Mouse (Mus musculus) limb, embryonic 14.5 days (tissue): ENCODE measurements around the gene Dnali1. TPM values are rescaled to one million over a fixed set of nuclear protein-coding genes. Genes with fewer than 3 reads are reported as not detected.

Experiments used
- ATAC-seq: fragments of 200-750 bp; cut with Nextera tagmentation; 2 replicates; pipeline ENCODE4 v1.8.0; 2017; ENCODE audit warnings: low read depth, moderate number of reproducible peaks, moderate TSS enrichment; ENCODE audit not compliant: low FRiP score
- DNase-seq: peaks from one replicate; pipeline ENCODE4 v3.0.0-alpha.2; 2015; ENCODE audit warnings: low spot score
- H3K27ac ChIP-seq: fragments of 300-500 bp; sonication (generic); replicated peaks from 2 replicates; pipeline ENCODE4 v1.5.1; 2014; ENCODE audit warnings: low read depth, mild to moderate bottlenecking, low read length, moderate library complexity, mixed read lengths
- H3K27me3 ChIP-seq: fragments of 300-500 bp; sonication (generic); 2 replicates; pipeline ENCODE4 v1.6.1; 2014; ENCODE audit warnings: low read length, mixed read lengths; ENCODE audit not compliant: control insufficient read depth, insufficient read depth
- H3K36me3 ChIP-seq: fragments of 300-500 bp; sonication (generic); 2 replicates; pipeline ENCODE4 v1.6.1; 2014; ENCODE audit warnings: mild to moderate bottlenecking, low read length, moderate library complexity, mixed read lengths; ENCODE audit not compliant: control insufficient read depth, insufficient read depth
- H3K4me1 ChIP-seq: fragments of 300-500 bp; sonication (generic); 2 replicates; pipeline ENCODE4 v1.6.1; 2014; ENCODE audit warnings: antibody characterized with exemption, low read length, mixed read lengths; ENCODE audit not compliant: control insufficient read depth, insufficient read depth
- H3K4me2 ChIP-seq: fragments of 300-500 bp; sonication (generic); replicated peaks from 2 replicates; pipeline ENCODE4 v1.6.1; 2014; ENCODE audit warnings: low read depth, mild to moderate bottlenecking, low read length, moderate library complexity; ENCODE audit not compliant: severe bottlenecking
- H3K4me3 ChIP-seq: fragments of 300-500 bp; sonication (generic); replicated peaks from 2 replicates; pipeline ENCODE4 v1.5.1; 2014; ENCODE audit warnings: low read length
- H3K9ac ChIP-seq: fragments of 300-500 bp; sonication (generic); 2 replicates; pipeline ENCODE4 v1.6.1; 2014; ENCODE audit warnings: mild to moderate bottlenecking, low read depth, low read length, moderate library complexity; ENCODE audit not compliant: severe bottlenecking
- H3K9me3 ChIP-seq: fragments of 300-500 bp; sonication (generic); 2 replicates; pipeline ENCODE4 v1.6.1; 2016; ENCODE audit warnings: low read length; ENCODE audit not compliant: control insufficient read depth
- POLR2A ChIP-seq: fragments of 200-500 bp; IDR thresholded peaks from 2 replicates; pipeline ENCODE4 v1.8.0; 2012; ENCODE audit warnings: inconsistent platforms, mild to moderate bottlenecking, moderate library complexity, borderline replicate concordance; ENCODE audit not compliant: insufficient read depth, insufficient read length; ENCODE audit errors: extremely low read depth
- WGBS: fragments of 180-500 bp; shearing (Covaris S2); extraction: QIAGEN DNeasy Blood & Tissue Kit; methylation state at CpG from one replicate; pipeline ENCODE4 v1.1.7; 2014; 5-methylcytosine and 5-hydroxymethylcytosine counted together
- polyA plus RNA-seq, 2 experiments: library from polyadenylated mRNA; depleted of rRNA in 1 of 2; stranded (reverse) in 1 of 2; unstranded in 1 of 2; fragments of >200 nt; fragmentation: Nextera tagmentation in 1 of 2; extraction: Ambion mirVana in 1 of 2; gene quantifications; 2 replicates each; pipeline versions ENCODE4 v1.2.1 to v1.2.3; 2012 to 2014

Dnali1 gene
- polyA plus RNA-seq, 2 experiments: 0.06 to 0.11 TPM

- WGBS: 84% methylated on average over 10 of the region's 10 CpGs
- Histone ChIP-seq H3K4me2 (no peak within 1 kb of the TSS), H3K27ac (no peak within 1 kb of the TSS), H3K27me3 (0 out of 2 replicates have a peak, but pooled peaks cover 4% of the 10 kb centered on the region), H3K4me3 (no peak within 1 kb of the TSS), H3K4me1 (no peaks in the 10 kb centered on the region), H3K9me3 (no peaks in the 10 kb centered on the region), H3K9ac (no peak within 1 kb of the TSS), H3K36me3 (no peaks in the 10 kb centered on the region)
- ATAC-seq: no peak
- DNase-seq: no peak
- no peak for TF ChIP-seq POLR2A
Observed at GRCm38 (mm10) chr4:125015806-125016635, 49.5 kb downstream of the Dnali1 start, which contains the start of gene Gnl2. Gene Gnl2, plus strand, starts transcription at chr4:125016585.

GRCm38 (mm10) chr4:125008712-125009111 is 56.8 kb downstream of the Dnali1 start:
- H3K4me2 ChIP-seq: no peak overlapping the region
- H3K9ac ChIP-seq: no peak overlapping the region
- no peaks in the 10 kb centered on the region for H3K4me1 ChIP-seq
- H3K9me3 ChIP-seq: no peaks in the 10 kb centered on the region
- H3K27me3 ChIP-seq: peaks cover 33% of the 10 kb centered on the region
- H3K36me3 ChIP-seq: no peaks in the 10 kb centered on the region
- TF ChIP-seq POLR2A: no peak
- ATAC-seq (no peak), DNase-seq (no peak)
- WGBS: 47% methylated on average over 8 of the region's 8 CpGs
- no peak overlapping the region for H3K4me3 ChIP-seq
- H3K27ac ChIP-seq: no peak overlapping the region

- Histone ChIP-seq H3K36me3 (no peaks in the 10 kb centered on the region), H3K4me1 (no peaks in the 10 kb centered on the region), H3K9me3 (no peaks in the 10 kb centered on the region), H3K27ac (no peak overlapping the region), H3K27me3 (peaks cover 33% of the 10 kb centered on the region), H3K9ac (no peak overlapping the region), H3K4me2 (no peak overlapping the region), H3K4me3 (no peak overlapping the region)
- ATAC-seq (no peak), DNase-seq (no peak)
- TF ChIP-seq POLR2A: no peak
- 77% methylated on average over 6 of the region's 6 CpGs for WGBS
Observed at GRCm38 (mm10) chr4:125008220-125008619, 57.3 kb downstream of the Dnali1 start.

GRCm38 (mm10) chr4:125007460-125007859 is 58.0 kb downstream of the Dnali1 start:
- no peaks in the 10 kb centered on the region for H3K36me3 ChIP-seq
- no peak overlapping the region for H3K9ac ChIP-seq
- 43% methylated on average over 15 of the region's 15 CpGs for WGBS
- no peaks in the 10 kb centered on the region for H3K4me1 ChIP-seq
- ATAC-seq: no peak
- no peak overlapping the region for H3K4me2 ChIP-seq
- H3K4me3 ChIP-seq: no peak overlapping the region
- H3K27ac ChIP-seq: no peak overlapping the region
- DNase-seq: no peak
- TF ChIP-seq POLR2A: no peak
- no peaks in the 10 kb centered on the region for H3K9me3 ChIP-seq
- peaks cover 33% of the 10 kb centered on the region for H3K27me3 ChIP-seq

Other genes with a start within 250 kb of the Dnali1 start
- 54.6 and 64.5 TPM in 2 replicates for gene Yrdc, start 215.0 kb downstream of the Dnali1 start, polyA plus RNA-seq (2012; rRNA removed)
- 48.6 and 50.6 TPM in 2 replicates for gene Yrdc, start 215.0 kb downstream of the Dnali1 start, polyA plus RNA-seq (2014; fragmentation: Nextera tagmentation; extraction: Ambion mirVana)
- 63.4 and 71.8 TPM in 2 replicates for gene 1110065P20Rik, start 214.5 kb downstream of the Dnali1 start, polyA plus RNA-seq (2012; rRNA removed)
- gene 1110065P20Rik, start 214.5 kb downstream of the Dnali1 start, polyA plus RNA-seq (2014; fragmentation: Nextera tagmentation; extraction: Ambion mirVana): 67.5 and 70.5 TPM in 2 replicates
- 2.7 and 3.6 TPM in 2 replicates for gene Maneal, start 203.5 kb downstream of the Dnali1 start, polyA plus RNA-seq (2012; rRNA removed)
- gene Maneal, start 203.5 kb downstream of the Dnali1 start, polyA plus RNA-seq (2014; fragmentation: Nextera tagmentation; extraction: Ambion mirVana): 1.0 and 1.6 TPM in 2 replicates
- 0.21 and 0.24 TPM in 2 replicates for gene Epha10, start 184.8 kb downstream of the Dnali1 start, polyA plus RNA-seq (2012; rRNA removed)
- not detected in 2 replicates for gene Epha10, start 184.8 kb downstream of the Dnali1 start, polyA plus RNA-seq (2014; fragmentation: Nextera tagmentation; extraction: Ambion mirVana)
- gene 9930104L06Rik, start 128.7 kb downstream of the Dnali1 start, polyA plus RNA-seq (2012; rRNA removed): 25.8 and 28.3 TPM in 2 replicates
- 3.2 and 4.7 TPM in 2 replicates for gene 9930104L06Rik, start 128.7 kb downstream of the Dnali1 start, polyA plus RNA-seq (2014; fragmentation: Nextera tagmentation; extraction: Ambion mirVana)
- gene Cdca8, start 126.4 kb downstream of the Dnali1 start, polyA plus RNA-seq (2012; rRNA removed): 60.1 and 70.0 TPM in 2 replicates
- 88.9 and 90.1 TPM in 2 replicates for gene Cdca8, start 126.4 kb downstream of the Dnali1 start, polyA plus RNA-seq (2014; fragmentation: Nextera tagmentation; extraction: Ambion mirVana)
- 7.8 and 8.8 TPM in 2 replicates for gene Rspo1, start 79.3 kb downstream of the Dnali1 start, polyA plus RNA-seq (2012; rRNA removed)
- gene Rspo1, start 79.3 kb downstream of the Dnali1 start, polyA plus RNA-seq (2014; fragmentation: Nextera tagmentation; extraction: Ambion mirVana): 4.4 and 5.5 TPM in 2 replicates
- 61.3 and 94.7 TPM in 2 replicates for gene Gnl2, start 49.1 kb downstream of the Dnali1 start, polyA plus RNA-seq (2012; rRNA removed)
- 74.1 and 76.2 TPM in 2 replicates for gene Gnl2, start 49.1 kb downstream of the Dnali1 start, polyA plus RNA-seq (2014; fragmentation: Nextera tagmentation; extraction: Ambion mirVana)
- gene Snip1, start 969 bp upstream of the Dnali1 start, polyA plus RNA-seq (2012; rRNA removed): 20.5 and 20.7 TPM in 2 replicates
- 33.1 and 35.0 TPM in 2 replicates for gene Snip1, start 969 bp upstream of the Dnali1 start, polyA plus RNA-seq (2014; fragmentation: Nextera tagmentation; extraction: Ambion mirVana)
- gene Meaf6, start 19.4 kb upstream of the Dnali1 start, polyA plus RNA-seq (2012; rRNA removed): 71.7 and 74.5 TPM in 2 replicates
- 60.1 and 64.3 TPM in 2 replicates for gene Meaf6, start 19.4 kb upstream of the Dnali1 start, polyA plus RNA-seq (2014; fragmentation: Nextera tagmentation; extraction: Ambion mirVana)
- 3.0 and 3.2 TPM in 2 replicates for gene Zc3h12a, start 62.1 kb upstream of the Dnali1 start, polyA plus RNA-seq (2012; rRNA removed)
- 1.4 and 1.7 TPM in 2 replicates for gene Zc3h12a, start 62.1 kb upstream of the Dnali1 start, polyA plus RNA-seq (2014; fragmentation: Nextera tagmentation; extraction: Ambion mirVana)